Mouse (Mus musculus) megakaryocyte-erythroid progenitor cell, adult 5-6 weeks (primary cell): ENCODE data around the gene Tmem270. TPM values are rescaled to one million over a fixed set of nuclear protein-coding genes. Genes with fewer than 3 reads are reported as not detected.
"Not testable (repeated sequence)": the region's sequence is repeated elsewhere in the genome, so short reads cannot be mapped to it uniquely, and the experiment has no call there.

Experiments used
- ATAC-seq: replicated peaks from 2 replicates; pipeline ENCODE4 v1.8.0; 2016; ENCODE audit warnings: mild to moderate bottlenecking, inconsistent platforms; ENCODE audit not compliant: severe bottlenecking, poor library complexity, low FRiP score, low TSS enrichment
- total RNA-seq, 2 experiments: library from RNA; stranded (forward) in 1 of 2; stranded (reverse) in 1 of 2; fragments of 200-1000, 215-1000 nt in 1 of 2; fragments of >200 nt in 1 of 2; fragmentation: Nextera tagmentation in 1 of 2; gene quantifications; 2 replicates each; pipeline ENCODE4 v1.2.3; 2014 to 2017

The Tmem270 gene
- not detected in 2 replicates for total RNA-seq (2014; fragmentation: Nextera tagmentation)
- not detected in 2 replicates for total RNA-seq (2017)

GRCm38 (mm10) chr5:134906633-134907032 is at the start of gene Tmem270:
TSS of gene Tmem270 (minus strand) at chr5:134906733.
- no peak for ATAC-seq

- ATAC-seq = no peak
Observed at GRCm38 (mm10) chr5:134955491-134955890, 49.0 kb upstream of the Tmem270 start.

GRCm38 (mm10) chr5:134951053-134951884 is 44.7 kb upstream of the Tmem270 start:
- peak; percentile 61 for ATAC-seq

- no peak for ATAC-seq
Observed at GRCm38 (mm10) chr5:134948085-134948439, 41.5 kb upstream of the Tmem270 start.

GRCm38 (mm10) chr5:134947420-134948084 is 41.0 kb upstream of the Tmem270 start:
- ATAC-seq = no peak

GRCm38 (mm10) chr5:134946857-134947255 is 40.3 kb upstream of the Tmem270 start, which contains the start of gene Cldn4:
TSS of gene Cldn4 (minus strand) at chr5:134946934.
- no peak for ATAC-seq

- no peak for ATAC-seq
Observed at GRCm38 (mm10) chr5:134946063-134946856, 39.7 kb upstream of the Tmem270 start.

GRCm38 (mm10) chr5:134945266-134945959 is 38.9 kb upstream of the Tmem270 start:
- no peak for ATAC-seq

- ATAC-seq = no peak
Observed at GRCm38 (mm10) chr5:134944179-134944578, 37.6 kb upstream of the Tmem270 start.

GRCm38 (mm10) chr5:134942740-134943139 is 36.2 kb upstream of the Tmem270 start:
- no peak for ATAC-seq

GRCm38 (mm10) chr5:134941472-134942209 is 35.1 kb upstream of the Tmem270 start:
- ATAC-seq = no peak

GRCm38 (mm10) chr5:134939554-134939953 is 33.0 kb upstream of the Tmem270 start:
- not testable (repeated sequence) for ATAC-seq

GRCm38 (mm10) chr5:134939069-134939468 is 32.5 kb upstream of the Tmem270 start:
- ATAC-seq = no peak

GRCm38 (mm10) chr5:134936626-134937185 is 30.2 kb upstream of the Tmem270 start:
- no peak for ATAC-seq

GRCm38 (mm10) chr5:134936051-134936450 is 29.5 kb upstream of the Tmem270 start:
- no peak for ATAC-seq

- ATAC-seq = no peak
Observed at GRCm38 (mm10) chr5:134934666-134935065, 28.1 kb upstream of the Tmem270 start.

- not testable (repeated sequence) for ATAC-seq
Observed at GRCm38 (mm10) chr5:134933686-134934085, 27.2 kb upstream of the Tmem270 start.

- ATAC-seq = 0 out of 2 replicates have a peak, but pooled peaks have one; percentile 11
Observed at GRCm38 (mm10) chr5:134933281-134933680, 26.7 kb upstream of the Tmem270 start.
